Mouse (Mus musculus) kidney, adult 2 months (tissue): ENCODE measurements around the gene Rhebl1.

Source experiments
- CTCF ChIP-seq: fragments of 200-500 bp; conservative IDR thresholded peaks from 2 replicates; pipeline ENCODE4 v1.5.1; 2011; ENCODE audit warnings: low read depth, mild to moderate bottlenecking, control low read depth, low read length, moderate library complexity, mixed read lengths; ENCODE audit not compliant: insufficient read depth, insufficient read length
- POLR2A ChIP-seq: fragments of 200-500 bp; IDR thresholded peaks from one replicate; pipeline ENCODE4 v1.6.1; 2011; ENCODE audit warnings: low read depth, low read length, control low read depth

DNA sequence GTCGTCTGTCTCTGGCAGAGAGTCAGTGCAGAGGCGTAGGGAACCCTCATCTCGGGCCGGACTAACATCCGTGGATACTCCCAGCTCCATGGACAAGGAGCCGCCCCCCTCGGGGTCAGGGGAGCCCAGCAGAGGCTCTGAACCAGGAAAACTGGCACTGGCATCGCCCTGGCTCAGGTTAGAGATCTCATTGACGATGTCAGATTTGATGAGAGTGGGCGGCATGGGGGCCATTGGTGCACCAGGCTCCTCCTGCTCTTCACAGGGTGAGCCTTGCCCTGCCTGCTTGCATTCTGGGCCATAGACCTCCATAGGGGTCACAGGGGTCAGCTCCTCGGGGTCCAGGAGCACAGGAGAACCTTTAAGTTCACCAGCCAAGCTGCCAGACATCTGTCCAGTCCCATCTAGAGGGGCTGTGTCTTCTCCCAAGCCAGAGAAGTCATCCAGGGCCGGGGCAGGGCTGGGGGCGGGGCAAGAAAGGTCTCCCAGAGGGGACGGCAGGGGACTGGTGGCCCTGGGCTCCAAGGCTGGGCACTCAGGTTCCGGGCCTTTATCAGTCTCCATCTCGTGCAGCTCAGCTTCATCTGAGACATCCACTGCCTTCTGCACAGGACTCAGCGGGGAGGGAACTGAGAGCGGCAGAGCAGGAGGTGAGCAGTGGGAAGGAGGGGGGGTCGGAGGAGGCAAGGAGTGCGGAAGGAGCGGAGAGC is 32.5 kb downstream of the Rhebl1 start:
- TF ChIP-seq CTCF (no peak), POLR2A (no peak)
